Mouse (Mus musculus) thymus, postnatal 10 days (tissue): Measurements from ENCODE around the gene Atg2a.
A peak's percentile ranks its signal among the peaks of the same experiment; 100 is the strongest.
"Not testable (repeated sequence)": the region's sequence is repeated elsewhere in the genome, so short reads cannot be mapped to it uniquely, and the experiment has no call there.

Experiments
- DNase-seq, 2 experiments: peaks; one replicate each; pipeline ENCODE4 v3.0.0; 2021; ENCODE audit warnings: low spot score in 2 of 2

Gene Atg2a

GRCm38 (mm10) chr19:6276426-6277421, 35.3 kb downstream of the Atg2a start, which contains the start of gene Ehd1:
Gene Ehd1, plus strand, starts transcription at chr19:6276725.
- peak; percentile 87 to 90 for DNase-seq

- no peak for DNase-seq
Observed at GRCm38 (mm10) chr19:6277661-6278438, 36.4 kb downstream of the Atg2a start.

- no peak for DNase-seq
Observed at GRCm38 (mm10) chr19:6278439-6279073, 37.1 kb downstream of the Atg2a start.

GRCm38 (mm10) chr19:6279481-6280144, 38.1 kb downstream of the Atg2a start:
- DNase-seq, result no peak

GRCm38 (mm10) chr19:6280554-6280953, 39.1 kb downstream of the Atg2a start:
- no peak for DNase-seq

GRCm38 (mm10) chr19:6281122-6282020, 39.9 kb downstream of the Atg2a start:
- DNase-seq, result no peak

GRCm38 (mm10) chr19:6283001-6283400, 41.5 kb downstream of the Atg2a start:
- no peak for DNase-seq

GRCm38 (mm10) chr19:6284502-6284901, 43.0 kb downstream of the Atg2a start:
- DNase-seq, result no peak

- DNase-seq, result no peak
Observed at GRCm38 (mm10) chr19:6285226-6285625, 43.8 kb downstream of the Atg2a start.

GRCm38 (mm10) chr19:6285632-6286433, 44.4 kb downstream of the Atg2a start:
- DNase-seq, result no peak

- DNase-seq, result no peak
Observed at GRCm38 (mm10) chr19:6286434-6287401, 45.2 kb downstream of the Atg2a start.

- no peak for DNase-seq
Observed at GRCm38 (mm10) chr19:6288236-6288894, 46.9 kb downstream of the Atg2a start.

- DNase-seq, result no peak
Observed at GRCm38 (mm10) chr19:6289696-6290238, 48.3 kb downstream of the Atg2a start.

- DNase-seq, result not testable (repeated sequence)
Observed at GRCm38 (mm10) chr19:6290720-6291116, 49.2 kb downstream of the Atg2a start.

- no peak for DNase-seq
Observed at GRCm38 (mm10) chr19:6291117-6291781, 49.8 kb downstream of the Atg2a start.

GRCm38 (mm10) chr19:6292262-6292661, 50.8 kb downstream of the Atg2a start:
- no peak for DNase-seq

- DNase-seq, result no peak
Observed at GRCm38 (mm10) chr19:6294301-6294700, 52.8 kb downstream of the Atg2a start.
